Mouse (Mus musculus): ENCODE results near the gene Angpt4.

The Angpt4 gene

DNA sequence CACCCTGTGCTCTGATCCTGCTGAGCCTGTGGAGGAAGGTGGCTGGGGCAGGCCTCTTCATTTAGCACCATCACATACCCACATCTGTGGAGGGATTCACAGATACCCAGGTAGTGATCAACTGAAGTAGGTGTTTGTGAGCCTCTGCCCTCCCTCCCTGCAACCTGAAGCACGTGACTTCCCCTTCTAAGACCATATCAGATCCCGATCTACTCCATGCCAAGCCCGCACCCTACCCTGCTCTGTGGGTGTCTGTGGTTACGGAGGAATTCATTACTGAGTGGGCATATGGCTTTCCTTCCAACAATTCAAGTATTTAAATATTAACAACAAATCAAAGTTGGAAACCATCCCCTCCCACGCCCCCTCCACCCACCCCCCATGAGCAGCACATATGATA is 52.3 kb downstream of the Angpt4 start:
- DNase-seq: no peak

DNA sequence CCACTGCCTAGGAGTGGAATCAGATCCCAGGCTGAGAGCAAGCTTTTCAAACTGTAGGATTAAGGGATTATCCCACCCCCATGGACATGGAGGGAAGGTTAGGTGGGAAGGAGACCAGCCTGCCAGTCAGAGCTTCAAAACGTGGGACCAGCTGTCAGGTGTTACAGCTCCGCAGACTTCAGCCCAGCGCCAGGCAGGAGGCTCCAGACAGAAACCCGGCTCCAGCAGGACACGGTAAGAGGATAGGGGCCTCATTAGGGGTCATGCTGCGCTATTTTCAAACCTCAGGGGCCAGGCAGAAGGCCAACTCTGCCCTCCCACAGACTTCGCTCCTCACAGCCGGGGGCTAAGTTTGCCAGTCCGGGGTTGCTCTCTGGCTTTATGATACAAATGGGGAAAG is 53.0 kb downstream of the Angpt4 start:
- no peak for DNase-seq

DNA sequence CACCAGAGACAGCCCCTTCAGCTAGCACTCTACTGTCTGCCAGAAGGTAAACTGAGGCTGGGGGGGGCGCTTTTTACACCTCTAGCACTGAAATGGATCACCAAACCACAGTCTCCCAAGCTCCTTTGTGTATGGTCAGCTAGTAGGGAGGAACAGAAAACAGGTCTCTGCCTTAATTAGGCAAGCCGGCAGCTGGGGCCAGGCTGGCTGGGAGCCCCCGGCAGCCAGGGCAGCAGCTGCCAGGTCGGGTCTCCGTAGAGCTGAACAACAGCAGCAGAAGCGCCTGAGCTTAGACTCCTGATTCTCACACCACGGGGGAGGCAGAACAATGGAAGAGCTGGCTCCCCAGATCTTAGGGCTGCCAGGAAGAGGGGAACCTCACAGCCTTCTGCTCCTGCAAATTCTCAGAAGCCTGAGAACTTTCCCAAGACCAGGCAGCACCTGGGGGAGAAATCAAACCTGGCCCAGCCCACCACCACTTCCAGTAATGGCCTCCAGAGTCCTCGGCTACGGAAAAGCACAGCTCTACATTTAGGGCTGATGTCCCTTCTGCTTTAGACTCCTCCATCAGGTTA is 56.3 kb downstream of the Angpt4 start:
- DNase-seq: no peak

DNA sequence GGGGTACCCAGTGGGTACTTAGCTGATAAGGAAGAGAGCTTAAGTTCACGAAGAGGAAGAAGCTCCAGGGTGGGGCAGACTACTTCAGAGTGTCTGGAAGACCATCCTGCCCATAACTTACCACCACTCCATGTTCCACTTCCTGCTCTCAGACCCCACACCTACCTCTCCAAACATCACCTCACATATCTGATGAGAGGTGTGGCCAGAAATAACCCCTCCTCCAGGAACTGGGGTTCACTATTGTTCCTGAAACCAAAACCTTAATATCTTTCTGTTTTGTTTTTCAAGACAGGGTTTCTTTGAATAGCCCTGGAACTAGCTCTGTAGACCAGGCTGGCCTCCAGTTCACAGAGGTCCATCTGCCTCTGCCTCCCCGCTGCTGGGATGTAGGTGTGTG is 56.8 kb downstream of the Angpt4 start:
- no peak for DNase-seq

GRCm38 (mm10) chr2:151968451-151968850 is 57.4 kb downstream of the Angpt4 start:
- no peak for DNase-seq

DNA sequence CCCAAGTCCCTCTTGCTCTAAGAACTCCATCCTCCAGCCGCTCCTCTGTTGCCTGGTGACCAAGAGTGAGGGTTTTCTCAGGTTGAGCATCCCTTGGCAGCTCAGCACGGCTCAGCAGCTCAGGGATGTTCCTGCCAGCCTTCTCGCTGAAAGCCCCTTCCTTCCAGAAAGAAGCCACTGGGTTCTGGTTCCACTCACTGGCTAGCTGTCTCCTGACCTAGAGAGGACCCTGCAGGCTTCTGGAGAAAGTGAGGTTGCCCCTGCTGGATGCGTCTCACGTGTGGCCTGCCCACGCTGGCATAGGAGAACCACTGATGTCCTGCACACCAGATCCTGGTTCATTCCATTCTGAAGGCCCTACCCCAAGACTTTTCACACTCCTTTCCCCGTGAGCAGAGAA is 58.0 kb downstream of the Angpt4 start:
- no peak for DNase-seq

GRCm38 (mm10) chr2:151969396-151969795 is 58.4 kb downstream of the Angpt4 start:
- no peak for DNase-seq

DNA sequence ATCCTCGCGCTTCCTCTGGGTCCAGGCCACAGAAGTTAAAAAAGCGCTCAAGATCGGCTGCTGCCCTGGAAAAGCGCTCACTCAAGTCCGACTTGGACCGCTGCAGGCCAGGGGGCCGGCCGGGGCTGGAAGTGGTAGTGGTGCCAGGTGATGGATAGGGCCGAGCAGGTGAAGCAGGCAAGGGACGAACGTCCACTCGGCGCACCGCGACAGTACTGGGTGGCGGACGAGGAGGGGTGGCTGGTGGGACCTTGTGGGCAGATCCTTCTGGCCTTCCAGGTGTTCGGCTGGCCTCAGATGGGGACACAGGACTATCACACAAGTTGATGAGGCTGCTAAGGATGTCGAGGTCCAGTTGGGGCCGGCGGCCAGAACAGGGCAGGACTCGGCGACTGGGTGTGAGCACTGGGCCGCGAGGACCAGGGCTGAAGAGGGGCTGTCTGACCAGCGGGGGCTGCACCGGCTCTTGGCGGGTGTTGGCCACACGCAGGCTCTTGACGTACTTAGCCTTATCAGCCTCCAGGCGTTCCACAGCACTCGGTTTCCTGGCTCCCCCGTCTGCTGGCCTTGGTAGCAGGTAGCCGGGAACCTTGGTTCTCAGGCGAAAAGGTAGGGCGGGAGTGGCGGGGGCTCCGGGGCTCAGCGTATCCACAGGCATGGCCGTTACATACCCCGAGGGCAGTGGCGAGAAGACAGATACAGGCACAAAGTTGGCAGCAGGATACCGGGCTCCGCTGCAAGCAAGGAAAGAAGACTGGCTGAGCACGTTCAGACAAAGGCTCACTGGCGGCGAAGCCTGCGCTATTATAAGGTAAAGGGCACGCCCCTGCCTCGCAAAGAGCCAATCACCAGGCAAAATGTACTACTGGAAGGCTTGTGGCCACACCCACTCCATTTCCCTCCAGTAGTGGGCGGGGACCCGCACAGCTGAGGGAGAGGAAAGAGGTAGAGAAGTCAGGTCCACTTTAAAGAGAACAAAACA is 59.5 kb downstream of the Angpt4 start:
- peak; percentile 80 for DNase-seq

DNA sequence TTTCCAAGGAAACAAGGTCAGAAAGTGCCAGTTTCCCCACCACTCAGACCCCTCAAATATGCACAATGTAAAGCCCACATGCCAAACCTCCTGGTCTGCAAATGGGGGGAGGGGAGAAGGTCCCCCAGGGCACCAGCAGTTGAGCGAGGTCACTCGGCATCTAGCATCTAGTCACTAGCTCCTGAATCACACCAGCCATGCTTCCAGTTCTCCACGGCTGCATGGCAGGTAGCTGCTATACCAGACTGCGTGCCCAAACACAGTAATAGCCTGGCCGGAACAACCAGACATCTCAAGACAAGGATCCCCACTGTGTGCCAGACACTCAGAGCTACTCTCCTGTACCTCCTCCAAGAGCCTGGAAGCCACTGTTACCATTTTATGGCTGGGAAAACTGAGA is 60.7 kb downstream of the Angpt4 start:
- no peak for DNase-seq

DNA sequence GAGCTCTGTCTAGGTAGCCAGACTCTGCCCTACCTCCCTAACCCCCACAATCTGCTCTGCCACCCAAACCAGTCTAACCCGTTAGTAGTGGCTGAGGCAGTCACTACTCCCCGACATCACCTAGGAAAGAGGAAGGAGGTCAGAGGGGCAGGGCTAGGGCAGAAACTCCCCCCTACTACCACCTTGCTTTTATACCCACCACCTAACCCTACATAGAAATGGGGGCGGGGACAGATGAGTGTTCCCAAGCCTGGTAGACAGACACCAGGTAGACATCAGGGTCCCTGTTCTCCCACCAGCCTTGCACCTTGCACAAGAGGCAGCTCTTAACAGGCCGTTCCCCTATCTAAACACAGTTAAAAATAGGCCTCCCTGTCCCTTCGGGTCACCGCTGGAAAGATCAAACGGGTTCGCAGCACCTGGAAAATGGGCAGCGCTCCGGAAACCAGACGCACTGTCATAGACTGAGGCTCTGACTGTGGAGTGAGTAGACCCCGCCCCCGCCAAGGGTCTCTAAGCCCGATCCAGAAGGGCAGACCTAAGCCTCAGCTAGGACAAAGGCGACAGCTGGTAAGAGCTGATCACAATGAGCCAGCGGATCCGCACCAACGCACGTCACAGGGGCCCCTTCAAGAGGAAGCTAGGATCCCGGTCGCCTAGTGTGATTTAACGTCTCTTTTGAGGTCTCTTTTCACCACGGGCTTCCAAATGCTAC is 62.0 kb downstream of the Angpt4 start:
- DNase-seq: no peak

DNA sequence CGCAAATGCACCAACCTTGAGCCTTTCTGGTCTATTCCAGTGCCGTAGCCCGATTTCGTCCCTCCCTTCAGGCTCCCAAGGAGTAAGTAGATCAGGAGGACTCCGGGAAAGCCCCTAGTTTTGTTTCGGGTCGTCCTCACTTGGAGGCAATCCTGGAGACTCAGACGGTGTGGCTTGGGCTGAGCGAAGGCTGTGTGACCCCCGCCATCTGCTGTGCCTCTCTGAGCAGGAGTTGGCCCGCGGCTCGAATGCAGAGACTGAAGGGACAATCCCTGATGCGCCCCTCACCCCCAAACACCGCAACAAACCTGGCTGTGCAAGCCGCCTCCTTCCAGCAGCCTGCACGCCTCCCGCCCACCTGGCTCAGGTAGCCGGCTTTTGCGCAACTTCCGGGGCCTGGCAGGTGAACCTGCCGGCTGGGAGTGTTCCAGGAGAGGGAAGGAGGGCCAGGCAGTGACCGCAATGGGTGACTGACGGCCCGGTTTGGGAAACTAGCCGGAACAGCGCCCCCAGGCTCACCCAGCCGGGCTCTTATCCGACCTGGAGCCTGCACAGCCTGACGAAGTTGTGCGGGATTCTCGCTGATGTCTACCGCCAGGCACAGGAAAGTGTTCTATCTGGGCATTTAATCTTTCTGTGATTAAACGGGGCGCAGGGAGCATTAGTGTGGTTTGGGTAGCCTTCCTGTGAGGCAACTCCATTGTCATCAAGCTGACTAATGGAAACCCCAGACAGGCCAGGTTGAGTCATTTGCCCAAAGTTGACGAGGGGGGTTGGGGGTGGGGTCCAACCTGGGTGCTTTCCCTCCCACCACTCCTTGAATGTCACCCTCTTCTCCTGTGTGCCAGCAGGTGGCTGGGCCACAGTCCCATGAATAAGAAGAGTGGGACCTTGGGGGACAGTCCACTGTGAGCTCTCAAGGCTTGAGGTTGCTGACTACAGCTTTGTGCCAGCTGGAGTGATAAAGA is 62.9 kb downstream of the Angpt4 start:
- DNase-seq: no peak

DNA sequence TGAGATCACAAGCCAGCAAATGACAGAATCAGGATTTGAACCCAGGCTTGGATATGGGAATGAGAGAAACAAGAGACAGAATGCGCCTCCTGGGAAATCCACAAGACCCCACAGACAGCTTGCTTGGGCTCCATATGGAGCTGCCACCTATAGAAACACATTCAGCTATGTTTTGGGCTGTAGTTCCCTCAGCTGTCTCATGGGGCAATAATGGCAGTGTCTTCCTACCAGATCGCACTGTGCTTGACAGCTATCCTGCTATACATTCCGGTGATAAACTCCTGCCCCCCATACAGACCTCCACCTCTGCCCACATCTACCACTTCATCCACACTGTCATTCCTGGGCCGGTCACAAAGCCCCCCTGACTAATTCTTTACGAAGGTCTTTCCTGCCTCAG is 64.3 kb downstream of the Angpt4 start:
- DNase-seq: no peak

DNA sequence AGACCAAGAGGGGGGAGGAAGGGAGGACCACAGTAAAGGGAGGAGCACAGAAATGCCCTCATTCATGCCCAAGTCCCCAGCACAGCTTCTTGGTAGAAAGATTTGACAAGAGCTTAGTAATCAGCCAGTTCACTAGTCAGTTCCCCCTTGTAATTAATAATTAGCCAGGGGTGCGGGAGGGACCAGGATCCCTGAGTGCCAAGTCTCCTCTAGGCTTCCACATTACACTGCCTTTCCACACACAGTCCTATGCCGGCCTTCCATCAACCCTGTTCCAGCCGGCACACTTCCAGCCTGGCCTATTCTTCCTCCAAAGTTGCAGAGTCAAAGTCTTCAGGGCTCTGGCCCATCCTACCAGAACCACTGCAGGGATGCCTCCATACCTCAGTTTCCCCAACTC is 65.1 kb downstream of the Angpt4 start:
- no peak for DNase-seq

- no peak for DNase-seq
Observed at GRCm38 (mm10) chr2:151977689-151978440, 66.9 kb downstream of the Angpt4 start.

DNA sequence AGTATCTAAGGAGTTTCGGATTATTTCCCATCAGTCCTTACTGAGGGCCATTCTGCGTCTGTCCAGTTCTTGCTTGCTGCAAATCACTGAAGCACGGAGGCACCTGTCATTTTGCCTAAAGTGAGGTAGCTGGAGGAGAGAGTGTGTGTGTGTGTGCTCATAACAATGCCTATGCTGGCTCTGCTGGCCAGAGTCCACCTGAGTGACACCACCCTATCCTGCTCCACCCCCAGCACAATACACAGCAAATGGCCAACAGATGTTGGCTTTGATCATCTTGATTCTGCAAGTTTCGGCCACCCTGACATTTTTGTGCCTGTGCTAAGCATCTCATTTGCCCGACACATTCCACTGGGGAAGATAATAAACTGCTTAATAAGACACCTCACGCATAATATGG is 67.5 kb downstream of the Angpt4 start:
- DNase-seq: no peak

- peak; percentile 91 for DNase-seq
Observed at GRCm38 (mm10) chr2:151979470-151980354, 68.7 kb downstream of the Angpt4 start, which contains the start of gene Fam110a. Fam110a (minus strand) TSS chr2:151980219.

- no peak for DNase-seq
Observed at GRCm38 (mm10) chr2:151980355-151980693, 69.3 kb downstream of the Angpt4 start.

DNA sequence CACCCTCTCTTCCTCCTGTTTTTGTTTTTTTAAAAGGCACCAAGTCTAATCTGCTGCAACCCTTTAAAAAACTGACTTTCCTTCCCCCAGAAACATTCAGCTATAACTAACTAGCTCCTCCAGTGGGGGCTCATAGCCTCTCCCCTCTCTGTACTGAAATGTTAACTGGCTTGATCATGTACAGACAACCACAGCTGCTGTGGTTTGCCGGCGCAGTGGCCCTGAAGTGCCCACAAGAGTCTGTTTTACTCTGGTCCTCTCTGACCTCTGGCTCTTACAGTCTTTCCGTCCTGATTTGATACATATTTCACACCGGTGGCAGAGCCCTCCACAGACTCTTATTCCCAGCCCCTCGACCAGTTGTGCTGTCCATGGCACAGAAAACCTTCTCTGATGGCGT is 70.3 kb downstream of the Angpt4 start:
- DNase-seq: no peak

DNA sequence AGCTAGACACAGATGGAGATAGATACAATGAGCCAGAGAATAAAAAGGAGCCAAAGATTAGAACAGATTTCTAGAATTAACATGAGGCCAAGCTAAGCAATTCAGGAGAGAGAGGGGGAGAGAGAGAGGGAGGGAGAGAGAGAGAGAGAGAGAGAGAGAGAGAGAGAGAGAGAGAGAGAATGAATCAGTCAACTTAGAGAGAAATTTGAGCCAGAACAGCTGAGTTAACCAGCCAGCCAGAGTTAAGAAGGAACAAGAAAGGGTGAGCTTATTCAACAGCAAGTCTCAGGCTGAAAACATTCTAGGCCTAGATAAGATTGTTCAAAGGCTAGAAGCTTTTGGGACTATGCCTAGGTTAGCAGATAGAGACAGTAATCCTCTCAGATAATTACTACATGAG is 71.5 kb downstream of the Angpt4 start:
- DNase-seq: no peak

DNA sequence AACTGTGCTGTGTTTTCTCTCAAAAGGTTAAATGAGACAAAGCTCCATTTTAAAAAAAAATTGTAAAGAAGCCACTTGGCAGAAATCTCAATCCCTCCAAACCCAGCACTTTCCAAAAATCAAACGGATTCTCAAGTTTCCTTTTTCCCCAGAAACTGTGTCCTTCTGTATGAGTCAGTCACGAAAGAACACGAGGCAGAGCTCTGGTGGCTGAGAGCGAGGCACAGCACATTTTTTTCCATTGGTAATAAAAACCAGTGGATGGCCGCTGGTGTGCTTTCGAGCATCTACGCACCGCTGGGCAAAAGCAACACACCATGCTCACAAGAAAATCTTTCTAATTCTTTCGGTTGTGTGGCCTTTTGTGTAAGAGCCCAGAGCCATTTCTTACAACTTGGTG is 73.0 kb downstream of the Angpt4 start:
- DNase-seq: no peak
